Mouse (Mus musculus) heart, postnatal 0 days (tissue): ENCODE measurements around the gene Mertk.

Experiments used
- CTCF ChIP-seq: IDR thresholded peaks from 2 replicates; pipeline ENCODE4 v1.5.1; 2016; ENCODE audit warnings: antibody characterized with exemption, control low read depth, low read depth
- EP300 ChIP-seq: IDR thresholded peaks from 2 replicates; pipeline ENCODE4 v1.6.1; 2016; ENCODE audit warnings: antibody characterized with exemption, low read depth

DNA sequence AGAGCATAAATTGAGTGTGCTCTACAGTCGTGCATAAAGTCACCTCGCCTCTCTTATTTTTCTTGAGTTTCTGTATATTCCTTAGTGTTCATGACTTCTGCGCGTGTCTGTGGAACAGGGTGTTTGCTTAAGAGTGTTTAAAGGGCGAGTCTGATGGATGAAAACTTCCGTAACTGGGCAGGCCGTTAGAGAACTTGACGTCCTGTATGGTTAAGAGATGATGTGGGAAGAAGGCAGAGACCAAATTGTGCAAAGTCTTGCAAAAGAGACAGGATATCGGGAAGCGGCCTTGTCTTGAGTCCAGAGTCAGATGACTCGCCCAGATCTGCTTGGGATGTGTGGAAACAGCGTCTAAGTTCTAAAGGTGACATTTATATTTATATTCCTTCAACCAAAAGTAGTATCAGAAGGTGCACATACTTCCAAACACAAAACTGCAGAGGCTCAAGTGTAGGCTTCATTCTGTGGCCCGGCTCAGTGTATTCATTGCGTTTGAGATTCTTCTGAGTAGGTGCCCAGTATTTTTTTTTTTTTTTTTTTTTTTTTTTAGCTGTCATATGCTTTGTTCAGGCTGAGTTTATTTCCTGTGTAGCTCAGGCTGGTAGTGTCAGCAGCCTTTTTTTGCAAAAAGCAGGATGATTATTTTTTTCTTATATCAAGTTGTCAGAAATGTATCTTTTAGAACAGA lies 120.3 kb downstream of the Mertk start:
- TF ChIP-seq CTCF, result no peak
- TF ChIP-seq EP300, result no peak
